Mouse (Mus musculus): ENCODE data around the gene Prmt8. TPM values are rescaled to one million over a fixed set of nuclear protein-coding genes. Genes with fewer than 3 reads are reported as not detected.

Prmt8 gene
- polyA plus RNA-seq, 1 experiment from 2014 or later, result 1.3 TPM

GRCm38 (mm10) chr6:127766641-127767200 lies 2.6 kb downstream of the Prmt8 start:
- ATAC-seq (ENCODE audit: low read depth), result peak; percentile 48; the same call in 1 of the 2 replicates
- 1% methylated on average over 28 of the region's 28 CpGs for WGBS
- no peak for DNase-seq (ENCODE audit: low spot score)
- Histone ChIP-seq H3K4me1 (ENCODE audit: control insufficient read depth, insufficient read depth, low read length) (peaks cover 17% of the 10 kb centered on the region), H3K9me3 (ENCODE audit: control insufficient read depth, low read length) (no peaks in the 10 kb centered on the region), H3K27me3 (replicated peaks; ENCODE audit: control insufficient read depth, insufficient read depth, low read length) (peaks cover 76% of the 10 kb centered on the region), H3K27ac (replicated peaks; ENCODE audit: low read depth, low read length) (no peak overlapping the region), H3K4me2 (ENCODE audit: low read depth, low read length) (peak overlapping the region; percentile 95), H3K36me3 (ENCODE audit: control insufficient read depth, insufficient read depth, low read length) (no peaks in the 10 kb centered on the region), H3K9ac (ENCODE audit: low read depth, low read length) (0 out of 2 replicates have a peak overlapping the region, but pooled peaks have one; percentile 25), H3K4me3 (ENCODE audit: low read depth, low read length) (peak overlapping the region; percentile 49)

- DNase-seq (ENCODE audit: low spot score), result no peak
- H3K4me2 ChIP-seq (ENCODE audit: low read depth, low read length), result peak overlapping the region; percentile 95; the same call in 1 of the 2 replicates
- 10% methylated on average over 8 of the region's 11 CpGs for WGBS
Observed at GRCm38 (mm10) chr6:127766041-127766604, 3.1 kb downstream of the Prmt8 start.

GRCm38 (mm10) chr6:127765573-127765972 lies 3.7 kb downstream of the Prmt8 start:
- Histone ChIP-seq H3K36me3 (ENCODE audit: control insufficient read depth, insufficient read depth, low read length) (no peaks in the 10 kb centered on the region), H3K4me2 (ENCODE audit: low read depth, low read length) (no peak overlapping the region), H3K27me3 (replicated peaks; ENCODE audit: control insufficient read depth, insufficient read depth, low read length) (peaks cover 65% of the 10 kb centered on the region), H3K9me3 (ENCODE audit: control insufficient read depth, low read length) (no peaks in the 10 kb centered on the region), H3K27ac (replicated peaks; ENCODE audit: low read depth, low read length) (no peak overlapping the region), H3K4me1 (ENCODE audit: control insufficient read depth, insufficient read depth, low read length) (peaks cover 17% of the 10 kb centered on the region), H3K9ac (ENCODE audit: low read depth, low read length) (no peak overlapping the region), H3K4me3 (ENCODE audit: low read depth, low read length) (no peak overlapping the region)
- WGBS, result 41% methylated on average over 5 of the region's 5 CpGs
- DNase-seq (ENCODE audit: low spot score) (no peak), ATAC-seq (ENCODE audit: low read depth) (no peak)

More at GRCm38 (mm10) chr6:127766041-127766604, 3.1 kb downstream of the Prmt8 start:
- Histone ChIP-seq H3K36me3 (ENCODE audit: control insufficient read depth, insufficient read depth, low read length) (no peaks in the 10 kb centered on the region), H3K9ac (ENCODE audit: low read depth, low read length) (no peak overlapping the region), H3K27me3 (replicated peaks; ENCODE audit: control insufficient read depth, insufficient read depth, low read length) (peaks cover 70% of the 10 kb centered on the region), H3K9me3 (ENCODE audit: control insufficient read depth, low read length) (no peaks in the 10 kb centered on the region), H3K4me1 (ENCODE audit: control insufficient read depth, insufficient read depth, low read length) (peaks cover 17% of the 10 kb centered on the region), H3K27ac (replicated peaks; ENCODE audit: low read depth, low read length) (no peak overlapping the region), H3K4me3 (ENCODE audit: low read depth, low read length) (peak overlapping the region; percentile 49)
- no peak for ATAC-seq (ENCODE audit: low read depth)

GRCm38 (mm10) chr6:127758264-127758663 lies 11.0 kb downstream of the Prmt8 start:
- DNase-seq (ENCODE audit: low spot score) (peak; percentile 45), ATAC-seq (ENCODE audit: low read depth) (peak; percentile 62; the same call in 1 of the 2 replicates)
- Histone ChIP-seq H3K9me3 (ENCODE audit: control insufficient read depth, low read length) (no peaks in the 10 kb centered on the region), H3K4me2 (ENCODE audit: low read depth, low read length) (no peak overlapping the region), H3K4me3 (ENCODE audit: low read depth, low read length) (no peak overlapping the region), H3K9ac (ENCODE audit: low read depth, low read length) (no peak overlapping the region), H3K27ac (replicated peaks; ENCODE audit: low read depth, low read length) (no peak overlapping the region), H3K27me3 (replicated peaks; ENCODE audit: control insufficient read depth, insufficient read depth, low read length) (0 out of 2 replicates have a peak, but pooled peaks cover 4% of the 10 kb centered on the region), H3K4me1 (ENCODE audit: control insufficient read depth, insufficient read depth, low read length) (no peaks in the 10 kb centered on the region; the same call in 1 of the 2 replicates), H3K36me3 (ENCODE audit: control insufficient read depth, insufficient read depth, low read length) (no peaks in the 10 kb centered on the region)
- 34% methylated on average over 4 of the region's 4 CpGs for WGBS

GRCm38 (mm10) chr6:127757667-127758167 lies 11.6 kb downstream of the Prmt8 start:
- H3K4me3 ChIP-seq (ENCODE audit: low read depth, low read length), result no peak overlapping the region
- 0 out of 2 replicates have a peak, but pooled peaks cover under 1% of the 10 kb centered on the region for H3K27me3 ChIP-seq (replicated peaks; ENCODE audit: control insufficient read depth, insufficient read depth, low read length)
- ATAC-seq (ENCODE audit: low read depth), result no peak
- no peak for DNase-seq (ENCODE audit: low spot score)
- 79% methylated on average over 5 of the region's 5 CpGs for WGBS
- peaks cover 4% of the 10 kb centered on the region for H3K4me1 ChIP-seq (ENCODE audit: control insufficient read depth, insufficient read depth, low read length)
- H3K36me3 ChIP-seq (ENCODE audit: control insufficient read depth, insufficient read depth, low read length), result no peaks in the 10 kb centered on the region
- no peak overlapping the region for H3K27ac ChIP-seq (replicated peaks; ENCODE audit: low read depth, low read length)
- H3K9me3 ChIP-seq (ENCODE audit: control insufficient read depth, low read length), result no peaks in the 10 kb centered on the region
- no peak overlapping the region for H3K4me2 ChIP-seq (ENCODE audit: low read depth, low read length)
- H3K9ac ChIP-seq (ENCODE audit: low read depth, low read length), result no peak overlapping the region

GRCm38 (mm10) chr6:127756856-127757255 lies 12.4 kb downstream of the Prmt8 start:
- 56% methylated on average over 12 of the region's 12 CpGs for WGBS

GRCm38 (mm10) chr6:127753228-127753627 lies 16.0 kb downstream of the Prmt8 start:
- 46% methylated on average over 6 of the region's 6 CpGs for WGBS
- H3K4me1 ChIP-seq (ENCODE audit: control insufficient read depth, insufficient read depth, low read length), result peaks cover 9% of the 10 kb centered on the region; the same call in 1 of the 2 replicates
- H3K4me2 ChIP-seq (ENCODE audit: low read depth, low read length), result no peak overlapping the region
- ATAC-seq (ENCODE audit: low read depth) (no peak), DNase-seq (ENCODE audit: low spot score) (peak; percentile 57)
- H3K4me3 ChIP-seq (ENCODE audit: low read depth, low read length), result no peak overlapping the region
- no peak overlapping the region for H3K9ac ChIP-seq (ENCODE audit: low read depth, low read length)
- no peaks in the 10 kb centered on the region for H3K36me3 ChIP-seq (ENCODE audit: control insufficient read depth, insufficient read depth, low read length)
- H3K27me3 ChIP-seq (replicated peaks; ENCODE audit: control insufficient read depth, insufficient read depth, low read length), result no peaks in the 10 kb centered on the region
- no peaks in the 10 kb centered on the region for H3K9me3 ChIP-seq (ENCODE audit: control insufficient read depth, low read length)
- H3K27ac ChIP-seq (replicated peaks; ENCODE audit: low read depth, low read length), result 0 out of 2 replicates have a peak overlapping the region, but pooled peaks have one; percentile 34

More at GRCm38 (mm10) chr6:127756856-127757255, 12.4 kb downstream of the Prmt8 start:
- Histone ChIP-seq H3K9ac (ENCODE audit: low read depth, low read length) (no peak overlapping the region), H3K4me3 (ENCODE audit: low read depth, low read length) (no peak overlapping the region), H3K36me3 (ENCODE audit: control insufficient read depth, insufficient read depth, low read length) (no peaks in the 10 kb centered on the region), H3K27me3 (replicated peaks; ENCODE audit: control insufficient read depth, insufficient read depth, low read length) (no peaks in the 10 kb centered on the region), H3K27ac (replicated peaks; ENCODE audit: low read depth, low read length) (no peak overlapping the region), H3K4me1 (ENCODE audit: control insufficient read depth, insufficient read depth, low read length) (peaks cover 9% of the 10 kb centered on the region), H3K9me3 (ENCODE audit: control insufficient read depth, low read length) (no peaks in the 10 kb centered on the region), H3K4me2 (ENCODE audit: low read depth, low read length) (no peak overlapping the region)
- ATAC-seq (ENCODE audit: low read depth) (no peak), DNase-seq (ENCODE audit: low spot score) (no peak)

- Histone ChIP-seq H3K4me1 (ENCODE audit: control insufficient read depth, insufficient read depth, low read length) (peaks cover 9% of the 10 kb centered on the region; the same call in 1 of the 2 replicates), H3K27ac (replicated peaks; ENCODE audit: low read depth, low read length) (no peak overlapping the region), H3K9me3 (ENCODE audit: control insufficient read depth, low read length) (no peaks in the 10 kb centered on the region), H3K4me2 (ENCODE audit: low read depth, low read length) (no peak overlapping the region), H3K4me3 (ENCODE audit: low read depth, low read length) (no peak overlapping the region), H3K27me3 (replicated peaks; ENCODE audit: control insufficient read depth, insufficient read depth, low read length) (no peaks in the 10 kb centered on the region), H3K36me3 (ENCODE audit: control insufficient read depth, insufficient read depth, low read length) (no peaks in the 10 kb centered on the region), H3K9ac (ENCODE audit: low read depth, low read length) (no peak overlapping the region)
- DNase-seq (ENCODE audit: low spot score) (peak; percentile 36), ATAC-seq (ENCODE audit: low read depth) (no peak)
- 40% methylated on average over 3 of the region's 3 CpGs for WGBS
Observed at GRCm38 (mm10) chr6:127752681-127753080, 16.6 kb downstream of the Prmt8 start.
